Mouse (Mus musculus) heart, postnatal 0 days (tissue): ENCODE results near the gene Mog. TPM values are rescaled to one million over a fixed set of nuclear protein-coding genes. Genes with fewer than 3 reads are reported as not detected.
"Not testable (repeated sequence)": the region's sequence is repeated elsewhere in the genome, so short reads cannot be mapped to it uniquely, and the experiment has no call there.

Source experiments
- ATAC-seq: fragments of 200-750 bp; cut with Nextera tagmentation; 2 replicates; pipeline ENCODE4 v1.8.0; 2017; ENCODE audit warnings: low read depth, moderate number of reproducible peaks, moderate library complexity; ENCODE audit not compliant: insufficient read depth
- DNase-seq: peaks from one replicate; pipeline ENCODE4 v3.0.0-alpha.2; 2016; ENCODE audit warnings: low spot score
- H3K27ac ChIP-seq: fragments of 300-500 bp; sonication (generic); 2 replicates; pipeline ENCODE4 v1.5.1; 2014; ENCODE audit warnings: low read depth, mild to moderate bottlenecking
- H3K27me3 ChIP-seq: fragments of 300-500 bp; sonication (generic); 2 replicates; pipeline ENCODE4 v1.6.1; 2014; ENCODE audit warnings: low read length, mixed read lengths; ENCODE audit not compliant: control insufficient read depth, insufficient read depth
- H3K36me3 ChIP-seq: fragments of 300-500 bp; sonication (generic); replicated peaks from 2 replicates; pipeline ENCODE4 v1.6.1; 2014; ENCODE audit warnings: low read length, mixed read lengths; ENCODE audit not compliant: control insufficient read depth, insufficient read depth
- H3K4me1 ChIP-seq: fragments of 300-500 bp; sonication (generic); 2 replicates; pipeline ENCODE4 v1.6.1; 2014; ENCODE audit warnings: antibody characterized with exemption; ENCODE audit not compliant: control insufficient read depth, insufficient read depth
- H3K4me2 ChIP-seq: fragments of 300-500 bp; sonication (generic); 2 replicates; pipeline ENCODE4 v1.6.1; 2014; ENCODE audit warnings: low read depth, mild to moderate bottlenecking, low read length, moderate library complexity
- H3K4me3 ChIP-seq: fragments of 300-500 bp; sonication (generic); 2 replicates; pipeline ENCODE4 v1.5.1; 2014; ENCODE audit warnings: low read depth, low read length
- H3K9ac ChIP-seq: fragments of 300-500 bp; sonication (generic); replicated peaks from 2 replicates; pipeline ENCODE4 v1.6.1; 2014; ENCODE audit warnings: low read depth, low read length, mixed read lengths
- H3K9me3 ChIP-seq: fragments of 300-500 bp; sonication (generic); replicated peaks from 2 replicates; pipeline ENCODE4 v1.6.1; 2016; ENCODE audit warnings: low read length; ENCODE audit not compliant: control insufficient read depth
- CTCF ChIP-seq: IDR thresholded peaks from 2 replicates; pipeline ENCODE4 v1.5.1; 2016; ENCODE audit warnings: antibody characterized with exemption, control low read depth, low read depth
- EP300 ChIP-seq: IDR thresholded peaks from 2 replicates; pipeline ENCODE4 v1.6.1; 2016; ENCODE audit warnings: antibody characterized with exemption, low read depth
- WGBS: fragments of 180-500 bp; shearing (Covaris S2); extraction: QIAGEN DNeasy Blood & Tissue Kit; methylation state at CpG from one replicate; pipeline ENCODE4 v1.1.7; 2014; 5-methylcytosine and 5-hydroxymethylcytosine counted together
- polyA plus RNA-seq: library from polyadenylated mRNA; unstranded; fragments of >200 nt; fragmentation: Nextera tagmentation; extraction: Ambion mirVana; gene quantifications from 2 replicates; pipeline ENCODE4 v1.2.1, GENCODE M21; 2015
- total RNA-seq: library from RNA; depleted of rRNA; stranded (reverse); fragments of >200 nt; gene quantifications from 2 replicates; pipeline ENCODE4 v1.2.3, GENCODE M21; 2014; ENCODE audit warnings: low replicate concordance

The Mog gene
- total and polyA plus RNA-seq, 2 experiments from 2014 or later = not detected

GRCm38 (mm10) chr17:36995448-36995847, 27.8 kb downstream of the Mog start:
- Histone ChIP-seq H3K9me3 (no peaks in the 10 kb centered on the region), H3K4me1 (no peaks in the 10 kb centered on the region), H3K9ac (no peak overlapping the region), H3K4me3 (no peak overlapping the region), H3K27me3 (no peaks in the 10 kb centered on the region), H3K4me2 (no peak overlapping the region), H3K27ac (no peak overlapping the region), H3K36me3 (no peaks in the 10 kb centered on the region)
- ATAC-seq (no peak), DNase-seq (no peak)
- no peak for TF ChIP-seq EP300
- TF ChIP-seq CTCF = no peak
- WGBS = 63% methylated on average over 3 of the region's 3 CpGs

- 75% methylated on average over 2 of the region's 2 CpGs for WGBS
- no peak for DNase-seq
- no peaks in the 10 kb centered on the region for H3K4me1 ChIP-seq
- H3K27ac ChIP-seq = no peak overlapping the region
- no peaks in the 10 kb centered on the region for H3K36me3 ChIP-seq
- H3K27me3 ChIP-seq = peaks cover under 1% of the 10 kb centered on the region; the same call in 1 of the 2 replicates
- H3K9me3 ChIP-seq = no peaks in the 10 kb centered on the region
- no peak overlapping the region for H3K9ac ChIP-seq
- no peak overlapping the region for H3K4me3 ChIP-seq
- no peak for TF ChIP-seq EP300
- TF ChIP-seq CTCF = no peak
- no peak for ATAC-seq
- no peak overlapping the region for H3K4me2 ChIP-seq
Observed at GRCm38 (mm10) chr17:36994528-36994927, 28.7 kb downstream of the Mog start.

GRCm38 (mm10) chr17:36993770-36994325, 29.4 kb downstream of the Mog start:
- WGBS = 90% methylated on average over 4 of the region's 4 CpGs
- no peak for DNase-seq
- no peak overlapping the region for H3K9ac ChIP-seq
- H3K36me3 ChIP-seq = no peaks in the 10 kb centered on the region
- no peaks in the 10 kb centered on the region for H3K9me3 ChIP-seq
- peaks cover 8% of the 10 kb centered on the region for H3K27me3 ChIP-seq
- TF ChIP-seq EP300 = no peak
- no peak for TF ChIP-seq CTCF
- H3K27ac ChIP-seq = no peak overlapping the region
- H3K4me2 ChIP-seq = no peak overlapping the region
- ATAC-seq = no peak
- H3K4me1 ChIP-seq = no peaks in the 10 kb centered on the region
- no peak overlapping the region for H3K4me3 ChIP-seq

GRCm38 (mm10) chr17:36992336-36993104, 30.7 kb downstream of the Mog start:
- Histone ChIP-seq H3K27ac (no peak overlapping the region), H3K4me1 (no peaks in the 10 kb centered on the region), H3K4me3 (no peak overlapping the region), H3K27me3 (peaks cover 21% of the 10 kb centered on the region), H3K9me3 (no peaks in the 10 kb centered on the region), H3K4me2 (no peak overlapping the region), H3K9ac (no peak overlapping the region), H3K36me3 (no peaks in the 10 kb centered on the region)
- ATAC-seq (no peak), DNase-seq (no peak)
- 48% methylated on average over 3 of the region's 3 CpGs for WGBS
- TF ChIP-seq EP300 (no peak), CTCF (no peak)

- not testable (repeated sequence) for H3K4me1 ChIP-seq, H3K27ac ChIP-seq, ATAC-seq, H3K9me3 ChIP-seq, H3K4me3 ChIP-seq, H3K4me2 ChIP-seq, H3K36me3 ChIP-seq, H3K9ac ChIP-seq, DNase-seq
- 96% methylated on average over 5 of the region's 6 CpGs for WGBS
- peaks cover 23% of the 10 kb centered on the region for H3K27me3 ChIP-seq
Observed at GRCm38 (mm10) chr17:36990630-36991029, 32.6 kb downstream of the Mog start.

DNA sequence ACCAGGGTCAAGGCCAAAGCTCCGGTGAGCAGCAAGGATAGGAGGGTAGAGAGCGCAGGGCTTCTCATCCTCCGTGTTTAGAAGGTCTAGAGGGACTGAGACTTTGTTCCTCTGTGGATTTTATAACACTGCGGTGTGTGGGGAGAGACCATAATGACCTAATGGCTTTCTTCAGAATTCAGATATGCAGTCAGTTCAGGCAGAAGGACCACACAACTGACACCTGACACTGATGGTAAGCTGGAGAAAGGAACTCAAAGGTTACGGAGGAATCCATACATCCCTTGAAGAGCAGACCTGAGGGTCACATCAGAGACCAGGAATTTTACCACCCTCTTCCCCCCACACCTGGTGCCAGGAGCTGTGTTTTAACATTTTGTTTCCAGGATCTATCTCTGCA, 33.8 kb downstream of the Mog start, which contains the start of gene H2-M5:
Gene H2-M5, minus strand, starts transcription at position 101 of the 400 bp plus-strand sequence.
- TF ChIP-seq CTCF (no peak), EP300 (no peak)
- H3K4me2 ChIP-seq = peak within 1 kb of the TSS; percentile 32
- no peak within 1 kb of the TSS for H3K9ac ChIP-seq
- H3K36me3 ChIP-seq = no peaks in the 10 kb centered on the region
- peak within 1 kb of the TSS; percentile 6; the same call in 1 of the 2 replicates for H3K4me3 ChIP-seq
- peaks cover 23% of the 10 kb centered on the region for H3K27me3 ChIP-seq
- H3K9me3 ChIP-seq = no peaks in the 10 kb centered on the region
- ATAC-seq (no peak), DNase-seq (no peak)
- no peaks in the 10 kb centered on the region for H3K4me1 ChIP-seq
- H3K27ac ChIP-seq = no peak within 1 kb of the TSS
- 30% methylated on average over 5 of the region's 5 CpGs for WGBS
